Mouse (Mus musculus) lung, postnatal 0 days (tissue): ENCODE data around the gene Rxfp2.

ENCODE experiments used
- CTCF ChIP-seq: IDR thresholded peaks from 2 replicates; pipeline ENCODE4 v1.5.1; 2016; ENCODE audit warnings: antibody characterized with exemption, mild to moderate bottlenecking
- EP300 ChIP-seq: IDR thresholded peaks from 2 replicates; pipeline ENCODE4 v1.6.1; 2016; ENCODE audit warnings: antibody characterized with exemption, mild to moderate bottlenecking, control low read depth

- TF ChIP-seq EP300 (no peak), CTCF (no peak)
Measured at GRCm38 (mm10) chr5:150111236-150111635, 92.8 kb downstream of the Rxfp2 start.
